Mouse (Mus musculus) small intestine, adult 2 months (tissue): ENCODE measurements around the gene Upf3a.

Source experiments
- CTCF ChIP-seq: fragments of 200-500 bp; IDR thresholded peaks from 2 replicates; pipeline ENCODE4 v1.5.1; 2012; ENCODE audit warnings: low read depth, mild to moderate bottlenecking, control low read depth, inconsistent platforms, low read length, moderate library complexity, mixed read lengths; ENCODE audit not compliant: insufficient replicate concordance, insufficient read length; ENCODE audit errors: extremely low read depth
- POLR2A ChIP-seq: fragments of 200-500 bp; IDR thresholded peaks from 2 replicates; pipeline ENCODE4 v1.6.1; 2012; ENCODE audit warnings: low read depth, mild to moderate bottlenecking, control low read depth, inconsistent platforms, low read length, moderate library complexity

DNA sequence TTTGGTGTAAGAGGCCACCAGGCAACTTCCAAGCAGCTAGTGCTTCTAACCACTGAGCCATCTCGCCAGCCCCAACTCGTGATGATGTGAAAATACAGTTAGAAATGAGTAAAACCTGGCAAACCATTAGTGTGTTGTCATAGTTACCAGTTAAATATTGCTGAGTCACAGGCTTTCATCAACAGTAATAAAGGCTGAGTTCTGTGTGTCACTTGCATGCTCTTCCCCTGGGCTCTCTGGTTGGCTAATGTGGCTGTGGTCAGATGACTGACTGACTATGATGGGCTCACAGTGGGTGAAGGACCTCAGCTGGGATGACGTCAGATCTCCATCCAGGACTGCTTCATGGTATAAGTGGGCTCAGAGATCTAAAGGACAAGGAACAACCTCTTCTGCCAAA, 4.9 kb upstream of the Upf3a start:
- TF ChIP-seq POLR2A, result no peak
- no peak for TF ChIP-seq CTCF
